Mouse (Mus musculus) heart, postnatal 14 days (tissue): Measurements from ENCODE around the gene Gm47841. TPM values are rescaled to one million over a fixed set of nuclear protein-coding genes. Genes with fewer than 3 reads are reported as not detected.

Experiments
- DNase-seq, 2 experiments: peaks; one replicate each; pipeline ENCODE4 v3.0.0; 2021 to 2022
- intact Hi-C: fragments of 180-260 bp; cut with DNase I; formaldehyde crosslinking; loops from one replicate; pipeline ENCODE4 v1.15.1; 2025
- total RNA-seq, 2 experiments: library from RNA; stranded (reverse); gene quantifications; 2 replicates each; pipeline ENCODE4 v1.2.3; 2021

Gene Gm47841
- total RNA-seq, 2 experiments from 2014 or later: not detected

GRCm38 (mm10) chr15:101075656-101076055 lies 28.5 kb upstream of the Gm47841 start:
- no peak for DNase-seq
- intact Hi-C loops: no loop called here

DNA sequence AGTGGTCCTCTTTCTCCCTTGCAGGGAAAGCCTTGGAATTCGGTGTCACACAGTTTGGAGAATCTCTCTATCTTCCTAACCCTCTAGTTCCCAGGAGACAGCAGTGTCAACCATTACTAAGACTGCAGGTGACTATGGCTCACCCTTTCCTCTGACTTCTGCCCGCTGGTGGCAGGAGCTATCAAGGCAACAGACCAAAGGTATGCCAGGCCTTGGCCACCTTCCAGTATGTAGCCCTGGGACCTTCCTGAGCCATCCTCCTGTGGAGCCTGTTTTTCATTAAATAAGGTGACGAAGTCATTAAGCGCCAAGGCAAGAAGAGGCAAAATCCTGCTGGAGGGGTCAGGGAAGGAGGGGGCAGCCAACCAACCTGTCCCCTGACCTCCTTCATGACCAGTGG lies 28.0 kb upstream of the Gm47841 start:
- intact Hi-C loops: no loop called here
- no peak for DNase-seq

- no peak for DNase-seq
- intact Hi-C loops: no loop called here
Measured at GRCm38 (mm10) chr15:101074067-101074466, 26.9 kb upstream of the Gm47841 start.

GRCm38 (mm10) chr15:101072736-101073135 lies 25.5 kb upstream of the Gm47841 start:
- no peak for DNase-seq
- intact Hi-C loops: no loop called here

GRCm38 (mm10) chr15:101070762-101071161 lies 23.6 kb upstream of the Gm47841 start:
- intact Hi-C loops: no loop called here
- DNase-seq: no peak

GRCm38 (mm10) chr15:101069641-101070190 lies 22.5 kb upstream of the Gm47841 start:
- DNase-seq: no peak
- intact Hi-C loops: no loop called here

GRCm38 (mm10) chr15:101068671-101069070 lies 21.5 kb upstream of the Gm47841 start:
- intact Hi-C loops: no loop called here
- no peak for DNase-seq

GRCm38 (mm10) chr15:101068029-101068428 lies 20.8 kb upstream of the Gm47841 start:
- intact Hi-C loops: no loop called here
- DNase-seq: peak; percentile 49 to 56

- no peak for DNase-seq
- intact Hi-C loops: no loop called here
Measured at GRCm38 (mm10) chr15:101066920-101067696, 19.9 kb upstream of the Gm47841 start.

DNA sequence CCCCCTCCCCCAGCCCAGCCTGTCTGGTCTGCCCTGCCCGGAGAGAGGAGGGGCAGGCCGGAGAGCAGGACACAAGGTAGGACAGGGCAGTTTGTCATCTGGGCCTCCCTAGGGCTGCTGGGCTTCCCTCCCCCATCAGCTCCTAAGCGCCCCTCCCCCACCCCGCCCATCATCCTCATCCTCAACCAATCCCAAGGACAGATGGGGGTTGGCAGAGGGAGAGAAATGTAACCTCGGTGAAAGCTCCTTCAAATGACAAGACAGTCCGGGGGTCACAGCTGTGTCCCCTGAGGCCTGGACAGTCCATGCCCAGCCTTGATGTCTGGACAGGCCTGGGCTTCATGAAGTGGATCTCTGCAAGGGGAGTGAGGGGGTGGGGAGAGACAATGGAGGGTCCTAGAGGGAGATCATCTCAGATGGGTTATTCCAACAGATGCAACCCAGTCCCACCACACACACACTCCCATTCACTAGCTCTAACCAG lies 19.2 kb upstream of the Gm47841 start:
- DNase-seq: no peak
- intact Hi-C loops: no loop called here

DNA sequence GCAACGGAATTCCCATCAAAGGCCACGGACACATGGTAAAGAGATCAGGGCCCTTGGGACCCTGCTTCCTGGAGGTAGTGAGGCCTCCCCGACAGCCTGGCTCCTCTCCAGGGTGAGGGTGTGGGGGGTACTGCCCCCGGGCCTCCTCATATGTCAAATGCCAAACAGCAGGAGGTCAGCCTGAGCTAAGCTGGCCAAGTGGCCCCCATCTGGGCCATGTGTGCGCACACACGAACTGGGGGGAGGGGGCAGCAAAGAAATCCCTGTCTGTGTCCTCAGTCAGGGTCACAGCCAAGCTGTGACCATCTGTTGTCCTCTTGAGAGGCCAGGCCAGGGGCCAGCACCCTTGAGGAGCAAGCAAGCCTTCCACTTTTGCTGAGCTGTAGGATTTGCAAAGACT lies 17.9 kb upstream of the Gm47841 start:
- intact Hi-C loops: no loop called here
- peak; percentile 59 to 65 for DNase-seq

GRCm38 (mm10) chr15:101060280-101060852 lies 13.2 kb upstream of the Gm47841 start:
- intact Hi-C loops: no loop called here

DNA sequence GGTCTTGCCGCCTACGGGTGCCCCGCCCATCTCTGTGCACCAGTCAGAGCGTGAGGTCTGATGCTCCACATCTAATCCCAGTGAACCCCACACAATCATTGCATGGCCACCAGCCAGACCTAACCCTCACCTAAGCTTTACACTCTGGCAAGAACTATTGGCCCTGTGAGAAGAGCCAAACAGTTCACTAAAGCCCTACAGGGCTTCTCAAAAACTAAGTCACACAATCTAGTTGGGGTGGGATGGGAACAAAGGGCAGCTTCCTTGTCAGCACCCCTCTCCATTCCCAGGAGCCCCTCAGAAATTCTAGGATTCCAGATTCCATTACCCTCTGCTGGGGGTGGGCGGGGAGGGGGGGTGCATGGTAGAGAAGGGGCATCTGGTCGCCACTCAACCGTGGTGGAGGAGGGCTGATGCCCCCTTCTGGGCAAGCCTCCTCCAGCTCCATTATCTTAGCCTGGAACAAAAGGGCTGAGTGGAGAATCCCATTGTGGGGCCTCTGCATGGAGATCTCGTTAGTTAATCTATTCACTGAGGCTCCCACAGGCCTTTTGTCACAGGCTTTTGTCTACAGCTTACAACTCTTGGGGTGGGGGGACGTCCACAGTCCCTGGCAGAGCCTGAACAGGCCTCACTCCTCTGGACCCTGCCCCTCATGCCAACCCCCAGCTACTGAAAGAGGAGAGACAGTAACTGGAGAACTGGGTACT lies 12.5 kb upstream of the Gm47841 start:
- intact Hi-C loops: no loop called here
- DNase-seq: no peak

More at GRCm38 (mm10) chr15:101060280-101060852, 13.2 kb upstream of the Gm47841 start:
- no peak for DNase-seq

DNA sequence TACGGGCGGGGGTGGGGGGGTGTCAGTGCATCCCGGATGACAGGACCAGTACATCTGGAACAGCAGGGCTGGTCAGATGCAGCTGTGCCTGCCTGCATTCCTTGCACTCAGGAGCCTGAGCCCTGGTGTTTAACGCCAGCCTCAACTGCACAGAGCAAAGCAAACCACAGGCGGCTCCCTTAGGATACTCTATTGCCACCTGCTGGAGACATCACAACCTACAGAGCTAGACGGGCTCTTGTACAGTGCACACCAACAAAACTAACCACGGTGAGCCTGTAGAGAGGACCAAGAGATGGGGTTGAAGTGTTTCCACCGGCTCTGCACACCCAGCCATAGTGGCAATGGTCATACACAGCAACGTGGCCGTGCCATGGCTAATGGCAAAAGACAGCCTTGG lies 9.0 kb upstream of the Gm47841 start:
- intact Hi-C loops: no loop called here
- peak; percentile 45 to 66 for DNase-seq

DNA sequence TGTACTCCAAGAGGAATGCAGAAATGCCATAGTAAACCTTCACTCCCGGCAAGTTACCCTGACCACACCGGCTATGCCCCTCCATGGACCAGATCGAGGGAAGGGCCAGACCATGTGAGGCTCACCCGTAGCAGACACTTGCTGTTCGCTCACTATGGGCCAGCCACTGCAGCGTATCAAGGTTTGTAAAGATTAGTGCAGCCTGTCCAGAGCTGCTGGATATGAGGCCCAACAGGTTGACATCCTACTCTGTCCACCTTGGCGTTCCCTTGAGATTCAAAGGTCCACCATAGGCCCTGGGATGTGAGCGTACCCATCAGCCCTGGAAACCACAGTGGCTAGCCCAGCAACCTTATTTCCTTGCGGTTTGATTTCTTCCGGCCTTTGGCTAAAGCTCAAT lies 7.3 kb upstream of the Gm47841 start:
- DNase-seq: no peak
- intact Hi-C loops: no loop called here

GRCm38 (mm10) chr15:101053832-101054459 lies 6.7 kb upstream of the Gm47841 start:
- intact Hi-C loops: no loop called here
- no peak for DNase-seq

GRCm38 (mm10) chr15:101052560-101053501 lies 5.6 kb upstream of the Gm47841 start:
- DNase-seq: peak in 1 of 2 experiments; percentile 41
- intact Hi-C loops: no loop called here

- no peak for DNase-seq
- intact Hi-C loops: no loop called here
Measured at GRCm38 (mm10) chr15:101051869-101052268, 4.7 kb upstream of the Gm47841 start.

GRCm38 (mm10) chr15:101048338-101048896 lies 1.2 kb upstream of the Gm47841 start:
- no peak for DNase-seq
- intact Hi-C loops: loop anchor here (5.0 kb wide), 2 partner anchors 59 to 149 kb away; no protein-coding TSS in a partner anchor
